Mouse (Mus musculus) spleen, adult 2 months (tissue): ENCODE measurements at regions not wholly inside any gene's neighbourhood (a gene's known extent, or its start where the extent isn't known, plus 50 kb on each side); places are given as distances from the start of the nearest gene placed in this dataset.

ENCODE experiments used
- DNase-seq, 2 experiments: peaks; one replicate each; pipeline versions ENCODE4 v3.0.0 to v3.0.0-alpha.2; 2012 to 2021; ENCODE audit warnings: low spot score in 2 of 2, low read depth in 1 of 2
- H3K27ac ChIP-seq: fragments of 200-500 bp; 2 replicates; pipeline ENCODE4 v1.5.1; 2012; ENCODE audit warnings: low read length, inconsistent platforms; ENCODE audit not compliant: insufficient read depth
- H3K27me3 ChIP-seq: fragments of 200-500 bp; 2 replicates; pipeline ENCODE4 v1.6.1; 2012; ENCODE audit warnings: mild to moderate bottlenecking, moderate library complexity, low read length, inconsistent platforms; ENCODE audit not compliant: control insufficient read depth, insufficient read depth
- H3K36me3 ChIP-seq: fragments of 200-500 bp; 2 replicates; pipeline ENCODE4 v1.6.1; 2012; ENCODE audit warnings: mild to moderate bottlenecking, low read length, inconsistent platforms; ENCODE audit not compliant: control insufficient read depth, insufficient read depth
- H3K4me1 ChIP-seq: fragments of 200-500 bp; 2 replicates; pipeline ENCODE4 v1.6.1; 2011; ENCODE audit warnings: inconsistent platforms; ENCODE audit not compliant: control insufficient read depth, insufficient read depth, insufficient read length
- H3K4me3 ChIP-seq: fragments of 200-500 bp; 2 replicates; pipeline ENCODE4 v1.5.1; 2011; ENCODE audit warnings: mild to moderate bottlenecking, inconsistent platforms; ENCODE audit not compliant: insufficient read depth, insufficient read length; ENCODE audit errors: extremely low read depth
- CTCF ChIP-seq: fragments of 200-500 bp; IDR thresholded peaks from 2 replicates; pipeline ENCODE4 v1.5.1; 2011; ENCODE audit warnings: mild to moderate bottlenecking, inconsistent platforms; ENCODE audit not compliant: insufficient read depth, insufficient read length, insufficient replicate concordance; ENCODE audit errors: extremely low read depth
- POLR2A ChIP-seq: fragments of 200-500 bp; IDR thresholded peaks from 2 replicates; pipeline ENCODE4 v1.6.1; 2011; ENCODE audit warnings: low read depth, low read length, inconsistent platforms
- WGBS: fragments of 180-500 bp; shearing (Covaris S2); methylation state at CpG from one replicate; pipeline ENCODE4 v1.1.7; 2018; 5-methylcytosine and 5-hydroxymethylcytosine counted together

- Histone ChIP-seq H3K4me1 (no peaks in the 10 kb centered on the region), H3K27me3 (peaks cover 3% of the 10 kb centered on the region; the same call in 1 of the 2 replicates), H3K36me3 (no peaks in the 10 kb centered on the region), H3K27ac (no peak overlapping the region), H3K4me3 (no peak overlapping the region)
- DNase-seq: no peak
- 64% methylated on average over 15 of the region's 15 CpGs for WGBS
- no peak for TF ChIP-seq POLR2A
- no peak for TF ChIP-seq CTCF
Observed at GRCm38 (mm10) chr11:84760622-84761196, 58.6 kb downstream of the Mrm1 start.

GRCm38 (mm10) chr11:84759478-84759986, 59.8 kb downstream of the Mrm1 start:
- DNase-seq: no peak
- TF ChIP-seq POLR2A (no peak), CTCF (no peak)

GRCm38 (mm10) chr11:84752007-84752406, 67.3 kb downstream of the Mrm1 start:
- H3K27ac ChIP-seq: no peak overlapping the region
- H3K27me3 ChIP-seq: no peaks in the 10 kb centered on the region
- H3K4me1 ChIP-seq: no peaks in the 10 kb centered on the region
- 74% methylated on average over 6 of the region's 6 CpGs for WGBS
- no peaks in the 10 kb centered on the region for H3K36me3 ChIP-seq
- no peak for DNase-seq
- no peak for TF ChIP-seq POLR2A
- TF ChIP-seq CTCF: no peak
- no peak overlapping the region for H3K4me3 ChIP-seq

More at GRCm38 (mm10) chr11:84759478-84759986, 59.8 kb downstream of the Mrm1 start:
- H3K27me3 ChIP-seq: no peaks in the 10 kb centered on the region
- H3K4me3 ChIP-seq: no peak overlapping the region
- 82% methylated on average over 5 of the region's 5 CpGs for WGBS
- H3K36me3 ChIP-seq: no peaks in the 10 kb centered on the region
- no peak overlapping the region for H3K27ac ChIP-seq
- no peaks in the 10 kb centered on the region for H3K4me1 ChIP-seq

- H3K4me1 ChIP-seq: no peaks in the 10 kb centered on the region
- no peak for TF ChIP-seq POLR2A
- no peak for TF ChIP-seq CTCF
- no peak overlapping the region for H3K4me3 ChIP-seq
- no peak overlapping the region for H3K27ac ChIP-seq
- DNase-seq: no peak
- H3K36me3 ChIP-seq: no peaks in the 10 kb centered on the region
- 62% methylated on average over 12 of the region's 12 CpGs for WGBS
- H3K27me3 ChIP-seq: no peaks in the 10 kb centered on the region
Observed at GRCm38 (mm10) chr11:84749490-84750349, 69.6 kb downstream of the Mrm1 start.

GRCm38 (mm10) chr11:84738769-84739589, 80.3 kb downstream of the Mrm1 start:
- Histone ChIP-seq H3K27ac (no peak overlapping the region), H3K36me3 (no peaks in the 10 kb centered on the region), H3K27me3 (no peaks in the 10 kb centered on the region), H3K4me1 (no peaks in the 10 kb centered on the region), H3K4me3 (no peak overlapping the region)
- 24% methylated on average over 17 of the region's 17 CpGs for WGBS
- TF ChIP-seq CTCF (no peak), POLR2A (no peak)
- DNase-seq: no peak

GRCm38 (mm10) chr11:84738128-84738527, 81.2 kb downstream of the Mrm1 start:
- Histone ChIP-seq H3K27me3 (no peaks in the 10 kb centered on the region), H3K4me1 (no peaks in the 10 kb centered on the region), H3K27ac (no peak overlapping the region), H3K36me3 (no peaks in the 10 kb centered on the region), H3K4me3 (no peak overlapping the region)
- no peak for DNase-seq
- 48% methylated on average over 3 of the region's 3 CpGs for WGBS
- TF ChIP-seq POLR2A (no peak), CTCF (no peak)
